Mouse (Mus musculus) layer of hippocampus, postnatal 25 days (tissue): ENCODE measurements around the gene Olfr1367. TPM values are rescaled to one million over a fixed set of nuclear protein-coding genes. Genes with fewer than 3 reads are reported as not detected.

ENCODE experiments used
- DNase-seq, 2 experiments: peaks; one replicate each; pipeline ENCODE4 v3.0.0; 2022; ENCODE audit warnings: mixed read lengths in 2 of 2, low spot score in 1 of 2; ENCODE audit errors: extremely low spot score in 1 of 2
- total RNA-seq, 2 experiments: library from RNA; stranded (reverse); gene quantifications; 2 replicates each; pipeline ENCODE4 v1.2.3; 2021

Gene Olfr1367
- total RNA-seq, result not detected

DNA sequence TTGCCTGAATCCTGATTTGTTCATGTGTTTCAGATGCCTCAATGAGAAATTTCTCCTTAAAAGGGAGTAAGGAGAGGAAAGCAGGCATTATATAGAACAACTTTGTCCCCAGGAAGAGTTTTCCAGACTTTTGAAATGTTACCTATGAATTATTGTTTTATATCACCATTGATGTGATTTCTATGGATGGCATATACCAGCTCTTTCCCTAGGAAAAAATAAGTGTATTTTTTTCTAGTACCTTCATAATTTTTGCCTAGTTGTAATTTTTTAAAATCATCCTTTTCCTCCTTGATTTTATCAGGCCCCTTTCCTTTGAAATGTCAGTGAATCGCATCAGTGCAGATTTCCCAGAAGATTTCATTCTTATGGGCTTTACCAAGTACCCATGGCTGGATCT, at the start of gene Olfr1367:
Gene Olfr1367, plus strand, starts transcription at position 301 of the 400 bp plus-strand sequence.
- no peak for DNase-seq

DNA sequence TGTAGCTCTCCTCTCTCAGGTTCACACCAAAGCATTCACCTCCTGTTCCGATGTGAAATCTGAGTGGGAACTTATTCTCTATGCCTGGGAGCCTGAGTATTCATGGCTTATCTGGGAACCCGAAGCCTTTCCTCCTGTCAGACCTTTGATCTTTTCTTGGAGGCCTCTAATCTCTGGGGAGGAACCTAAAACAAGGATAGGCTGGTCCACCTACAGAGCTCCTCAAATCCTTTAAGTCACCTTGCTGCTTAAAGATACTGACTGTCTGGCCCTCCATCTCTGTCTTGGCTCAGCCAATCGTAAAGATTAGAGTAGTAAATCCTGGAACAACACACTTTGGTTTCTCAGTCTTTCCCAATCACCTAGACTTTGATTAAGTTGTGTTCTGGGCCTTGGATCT, 48.2 kb upstream of the Olfr1367 start:
- DNase-seq, result no peak

DNA sequence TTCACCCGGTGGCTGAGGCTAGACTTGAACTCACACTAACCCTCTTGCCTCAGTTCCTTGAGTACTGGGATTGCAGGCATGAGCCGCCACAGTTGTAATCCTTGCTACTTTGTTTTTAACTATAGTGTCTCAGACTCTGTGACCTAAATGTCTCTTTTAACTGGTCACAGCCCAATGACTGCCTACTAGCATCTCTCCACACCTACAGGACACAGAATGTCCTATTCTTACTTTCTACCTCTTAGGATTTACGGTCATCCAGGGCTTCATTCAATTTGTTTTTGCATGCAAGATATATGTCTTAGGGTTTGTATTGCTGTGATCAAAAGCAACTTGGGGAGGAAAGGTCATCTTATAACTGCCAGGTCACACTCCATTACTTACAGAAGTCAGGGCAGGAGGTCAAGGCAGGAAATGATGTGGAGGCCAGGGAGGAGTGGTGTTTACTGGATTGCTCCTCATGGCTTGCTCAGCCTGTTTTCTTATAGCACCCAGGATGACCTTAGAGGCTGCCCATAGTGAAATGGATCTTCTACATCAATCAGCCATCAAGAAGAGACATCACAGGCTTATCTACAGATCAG, 42.1 kb upstream of the Olfr1367 start:
- DNase-seq, result no peak

DNA sequence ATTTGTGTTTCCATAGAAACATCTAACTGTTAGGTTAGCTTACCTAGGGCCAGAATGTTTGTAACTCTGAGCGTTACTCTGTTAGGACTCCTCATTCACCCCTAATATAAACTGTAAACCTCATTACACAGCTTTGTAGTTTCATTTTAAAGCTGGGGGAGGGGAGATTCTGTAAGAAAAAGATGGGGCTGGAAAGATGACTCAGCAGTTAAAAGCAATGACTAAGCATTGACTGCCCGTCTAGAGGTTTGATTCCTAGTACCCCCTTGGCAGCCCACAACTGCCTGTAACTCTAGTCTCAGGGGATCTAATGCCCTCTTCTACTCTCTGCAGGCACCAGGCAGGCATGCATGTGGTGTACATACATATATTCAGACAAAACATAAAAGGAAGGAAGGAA, 36.9 kb upstream of the Olfr1367 start:
- DNase-seq, result no peak

DNA sequence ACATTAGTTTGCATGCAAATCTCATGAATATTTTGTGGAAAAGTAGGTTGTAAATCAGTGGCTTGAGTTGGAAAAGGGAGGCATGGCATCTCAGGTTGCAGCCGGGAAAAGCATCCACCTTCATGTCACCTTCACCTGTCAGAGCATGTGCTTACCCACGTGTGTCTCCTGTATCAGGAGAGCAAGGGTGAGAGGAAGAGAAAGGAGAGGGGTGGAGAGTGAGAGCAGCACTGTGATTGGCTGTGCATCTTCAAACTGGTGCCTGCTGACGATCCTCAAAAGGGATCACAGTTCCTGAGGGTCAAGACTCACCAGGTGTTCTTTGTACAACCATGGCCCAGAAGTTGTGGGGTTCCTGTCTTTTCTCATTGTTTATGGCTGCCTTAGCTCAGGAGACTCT, 34.8 kb upstream of the Olfr1367 start, which contains the start of gene Gpx6:
Gene Gpx6, plus strand, starts transcription at position 200 of the 400 bp plus-strand sequence.
- no peak for DNase-seq

DNA sequence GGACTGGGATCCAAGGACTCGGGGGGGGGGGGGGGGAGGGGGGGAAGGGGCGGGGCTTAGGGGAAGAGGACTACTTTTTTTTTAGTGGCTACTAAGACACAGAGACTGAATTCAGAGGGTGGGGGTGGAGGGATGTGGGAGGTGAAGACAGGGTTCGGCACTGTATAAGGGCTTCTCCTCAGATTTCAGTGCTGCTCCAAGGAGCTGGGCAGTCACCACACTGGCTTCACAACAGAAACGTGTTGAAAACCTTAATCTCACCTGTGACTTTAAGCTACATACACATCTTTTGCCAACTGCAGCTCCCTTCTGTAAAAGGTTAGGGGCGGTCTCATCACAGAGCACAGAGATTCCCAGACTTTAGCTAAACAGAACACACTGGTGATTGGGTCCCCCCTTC, 33.9 kb upstream of the Olfr1367 start:
- no peak for DNase-seq

DNA sequence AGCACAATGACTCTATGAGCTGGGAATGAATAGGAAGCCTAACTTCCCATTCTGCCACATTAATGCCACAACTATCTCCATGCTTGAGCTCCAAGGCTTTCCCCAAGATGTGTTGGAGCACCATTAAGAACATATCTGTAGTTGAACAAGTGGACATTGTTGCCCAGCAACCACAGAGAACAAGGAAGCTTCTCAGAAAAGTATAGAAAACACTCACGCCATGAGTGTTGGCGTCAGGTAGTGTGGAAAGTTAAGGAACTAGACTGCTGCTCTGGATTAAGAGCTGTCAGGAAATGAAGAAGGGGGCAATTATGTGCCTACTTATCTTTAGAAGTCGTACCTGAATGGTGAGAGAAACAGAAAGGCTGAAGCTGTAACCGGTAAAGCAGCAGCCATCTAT, 32.8 kb upstream of the Olfr1367 start:
- no peak for DNase-seq

DNA sequence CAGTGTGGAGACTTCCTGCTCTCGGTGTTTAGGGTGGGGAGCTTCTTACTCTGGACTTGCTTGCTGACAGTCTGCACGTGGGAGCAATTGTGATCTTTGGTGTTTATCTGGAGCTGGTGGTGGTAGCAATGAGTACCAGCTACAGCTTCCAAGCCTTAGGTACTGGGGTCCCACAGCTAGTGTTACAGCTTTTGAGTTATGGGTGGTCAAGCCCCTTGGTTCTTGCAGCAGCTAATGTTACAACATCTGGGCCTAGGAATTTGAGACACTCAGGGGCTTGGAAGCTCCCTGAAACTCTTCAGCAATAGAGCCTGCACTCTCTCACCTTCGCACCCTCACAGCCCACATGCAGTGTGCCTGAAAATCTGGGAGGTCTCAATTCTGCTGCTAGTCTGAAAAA, 26.4 kb upstream of the Olfr1367 start:
- DNase-seq, result no peak

DNA sequence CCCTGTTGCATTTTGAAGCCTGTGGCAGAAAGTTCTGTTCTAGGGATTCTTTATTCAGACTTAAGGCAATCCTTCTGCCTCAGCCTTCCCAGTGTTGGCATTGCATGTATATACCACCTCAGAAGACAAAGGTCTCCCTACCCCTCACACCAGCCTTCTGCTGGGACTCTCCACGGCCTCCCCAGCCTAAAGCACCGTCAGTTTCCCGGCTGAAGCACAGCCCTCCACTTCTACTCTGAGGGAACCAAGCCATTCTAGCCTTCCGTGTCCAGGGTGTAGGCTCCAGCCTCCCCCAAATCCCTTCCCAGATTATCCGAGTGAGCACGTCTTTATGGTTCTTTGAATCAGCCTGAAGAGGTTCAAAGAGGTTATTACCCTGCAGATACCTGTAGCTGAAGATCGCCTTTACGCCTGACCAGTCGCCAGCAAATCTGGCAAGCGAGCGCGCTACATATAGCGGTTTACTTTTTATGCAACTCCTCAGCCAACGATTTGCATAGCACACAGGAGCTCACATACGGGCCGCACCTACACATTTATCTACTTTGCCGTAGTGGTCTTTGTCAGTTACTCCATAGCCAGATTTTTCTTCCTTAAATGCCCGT, 24.7 kb upstream of the Olfr1367 start:
- peak in 1 of 2 experiments; percentile 13 for DNase-seq

DNA sequence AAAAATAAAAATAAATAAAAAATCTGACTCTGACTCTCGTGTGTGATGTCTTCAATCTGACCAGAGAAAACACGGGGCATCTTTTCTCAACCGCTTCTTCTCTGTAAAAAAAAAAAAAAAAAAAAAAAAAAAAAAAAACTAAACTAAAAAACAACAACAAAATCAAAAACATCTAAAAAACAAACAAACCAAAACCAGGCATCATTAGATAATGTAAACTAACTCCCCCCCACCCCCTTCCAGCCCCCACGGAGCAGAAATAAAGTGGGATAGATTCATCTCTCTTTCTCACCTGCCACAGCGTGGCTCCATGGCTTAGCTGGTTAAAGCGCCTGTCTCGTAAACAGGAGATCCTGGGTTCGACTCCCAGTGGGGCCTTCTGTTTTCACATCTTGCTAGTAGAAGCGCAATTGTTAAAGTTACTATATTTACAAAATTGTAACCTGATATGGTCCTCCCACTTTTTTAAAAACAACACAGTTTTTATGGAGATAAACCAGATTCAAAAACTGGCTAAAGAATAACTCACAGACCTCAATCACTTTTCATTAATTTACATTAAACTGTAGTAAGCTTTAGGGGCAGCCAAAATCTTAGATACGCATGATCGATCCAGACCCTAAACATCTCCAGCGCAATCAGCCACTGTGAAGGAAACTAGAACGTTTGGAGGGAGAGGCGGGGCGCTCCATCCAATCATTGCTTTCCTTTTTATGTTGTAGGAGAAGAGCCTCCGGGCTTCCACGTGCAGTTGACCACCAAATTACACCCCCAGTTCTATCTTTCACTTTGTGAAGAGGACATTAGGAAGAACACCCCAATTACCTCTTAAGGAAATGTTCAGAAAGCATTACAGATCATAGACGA, 24.0 kb upstream of the Olfr1367 start:
- DNase-seq, result peak; percentile 54 to 79

DNA sequence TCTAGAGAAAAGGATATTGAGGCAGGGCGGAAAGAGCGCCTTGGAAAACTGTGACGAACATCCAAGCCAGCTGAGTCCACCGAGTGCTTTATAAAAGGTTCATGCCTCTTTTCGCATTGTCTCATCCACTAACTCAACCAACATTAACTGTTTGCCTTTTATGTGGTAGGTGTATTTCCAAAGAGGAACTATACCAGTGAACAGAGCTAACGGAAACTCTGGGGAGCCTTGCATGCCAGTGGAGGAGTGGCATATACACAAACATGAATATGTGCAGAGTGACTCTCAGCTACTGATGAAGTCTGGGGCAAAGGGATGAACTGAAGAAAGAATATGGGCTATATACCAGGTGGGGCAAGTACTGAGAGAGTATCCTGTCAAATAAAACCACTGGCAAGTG, 23.3 kb upstream of the Olfr1367 start:
- DNase-seq, result no peak

DNA sequence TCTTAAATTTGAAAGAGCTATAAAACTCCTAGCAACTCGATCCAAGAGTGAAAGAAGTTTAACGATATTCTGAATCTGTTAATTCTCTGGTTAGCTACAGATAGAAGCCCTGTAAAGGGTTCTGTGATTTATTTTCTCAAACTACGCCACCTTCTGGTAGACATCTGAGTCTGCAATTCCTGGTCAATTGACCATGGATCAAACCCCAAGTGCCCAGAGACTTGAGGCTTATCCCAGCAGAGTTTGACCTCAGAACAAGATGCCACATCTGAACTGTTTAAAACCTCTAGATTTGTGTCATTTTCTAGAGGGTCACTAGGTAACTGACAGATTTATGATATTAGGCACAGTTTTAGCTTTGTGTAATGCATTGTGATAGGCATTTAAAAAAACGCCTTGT, 20.5 kb upstream of the Olfr1367 start:
- no peak for DNase-seq

DNA sequence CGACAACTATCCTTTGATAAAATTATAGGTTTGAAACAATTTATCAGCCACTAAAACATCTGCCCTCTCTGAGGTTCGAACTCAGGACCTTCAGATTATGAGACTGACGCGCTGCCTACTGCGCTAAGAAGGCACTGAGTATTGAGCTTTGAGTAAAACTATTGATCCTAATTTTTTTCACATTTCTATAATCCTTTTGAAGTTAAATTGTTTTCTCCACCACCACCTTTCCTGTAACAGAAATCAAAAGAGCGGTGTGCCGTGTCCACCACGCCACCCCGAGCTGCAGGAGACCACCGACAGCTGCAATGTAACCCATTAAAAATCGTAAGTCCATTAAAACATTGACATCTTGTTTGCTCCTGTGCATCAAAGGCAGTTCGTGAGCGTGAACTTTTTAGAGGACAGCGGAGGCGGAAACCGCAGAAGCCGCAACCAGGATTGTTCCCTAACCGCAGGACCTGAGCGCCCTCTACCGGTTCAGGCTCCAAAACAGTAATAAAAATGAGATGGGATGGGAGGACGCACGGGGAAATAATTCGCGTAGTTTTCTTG, 20.0 kb upstream of the Olfr1367 start:
- DNase-seq, result peak; percentile 77 to 96

DNA sequence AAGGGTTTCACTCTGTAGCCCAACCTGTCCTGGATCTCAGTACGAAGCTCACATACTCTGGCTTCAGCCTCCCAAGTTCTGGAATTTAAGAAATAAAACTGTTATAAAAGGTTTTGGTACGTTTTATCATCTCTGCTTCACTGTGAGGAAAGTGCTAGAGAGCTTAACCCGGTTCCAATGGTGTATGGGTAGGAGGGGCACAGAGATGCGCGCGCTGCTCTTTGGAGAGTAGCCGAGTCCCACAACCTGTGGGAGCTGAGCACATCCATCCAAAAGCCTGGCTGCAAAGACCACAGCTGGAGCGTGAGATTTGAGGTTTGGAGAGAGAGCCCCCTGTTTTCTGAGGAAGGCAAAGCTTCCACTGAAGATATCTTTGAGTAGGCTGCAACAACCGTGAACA, 19.3 kb upstream of the Olfr1367 start:
- DNase-seq, result no peak

DNA sequence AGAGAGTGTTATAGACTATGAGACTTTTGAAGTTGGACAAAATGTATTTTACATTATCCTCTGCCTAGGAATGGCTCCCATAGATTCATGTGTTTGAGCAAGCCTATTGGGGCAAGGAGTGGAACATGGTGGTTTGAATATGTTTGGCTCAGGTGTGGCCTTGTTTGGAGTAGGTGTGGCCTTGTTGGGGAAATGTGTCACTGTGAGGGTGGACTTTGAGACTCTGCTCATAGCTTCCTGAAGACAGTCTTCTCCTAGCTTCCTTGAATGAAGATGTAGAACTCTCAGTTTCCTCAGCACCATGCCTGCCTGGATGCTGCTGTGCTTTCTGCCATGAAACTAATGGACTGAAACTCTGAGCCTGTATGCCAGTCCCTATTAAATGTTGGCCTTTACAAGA, 3.9 kb downstream of the Olfr1367 start:
- no peak for DNase-seq

DNA sequence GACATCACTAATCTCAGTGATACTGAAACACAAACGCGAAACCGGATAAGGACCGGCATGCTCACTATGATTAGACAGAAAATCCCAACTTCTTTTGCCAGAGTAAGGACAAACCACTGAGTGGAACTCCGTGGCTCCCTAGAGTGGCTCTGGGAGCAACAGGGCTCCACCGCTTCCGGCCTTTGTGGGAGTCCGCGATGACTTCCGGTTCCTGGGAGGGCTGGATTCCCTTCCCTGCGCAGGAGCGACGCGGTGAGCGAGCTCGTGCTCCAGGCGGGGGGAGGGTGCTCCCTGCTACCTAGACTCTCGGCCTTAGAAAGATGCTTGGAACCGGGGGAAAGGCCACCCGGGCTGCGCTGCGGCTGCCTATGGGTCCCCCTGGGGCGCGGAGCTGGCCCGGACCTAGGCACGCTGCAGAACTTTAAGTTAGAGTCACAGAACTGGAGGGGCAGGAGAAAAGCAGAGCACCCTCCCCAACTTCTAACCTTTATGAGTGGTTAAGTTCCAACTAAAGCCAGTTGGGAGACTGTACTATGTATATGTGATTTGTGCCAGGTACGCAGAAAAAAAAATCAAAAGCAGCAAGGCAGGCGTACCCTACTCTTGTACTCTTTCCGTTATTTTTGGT, 16.0 kb downstream of the Olfr1367 start, which contains the start of gene Zscan12:
Gene Zscan12, plus strand, starts transcription at position 200 of the 628 bp plus-strand sequence.
- DNase-seq, result peak; percentile 65 to 70

DNA sequence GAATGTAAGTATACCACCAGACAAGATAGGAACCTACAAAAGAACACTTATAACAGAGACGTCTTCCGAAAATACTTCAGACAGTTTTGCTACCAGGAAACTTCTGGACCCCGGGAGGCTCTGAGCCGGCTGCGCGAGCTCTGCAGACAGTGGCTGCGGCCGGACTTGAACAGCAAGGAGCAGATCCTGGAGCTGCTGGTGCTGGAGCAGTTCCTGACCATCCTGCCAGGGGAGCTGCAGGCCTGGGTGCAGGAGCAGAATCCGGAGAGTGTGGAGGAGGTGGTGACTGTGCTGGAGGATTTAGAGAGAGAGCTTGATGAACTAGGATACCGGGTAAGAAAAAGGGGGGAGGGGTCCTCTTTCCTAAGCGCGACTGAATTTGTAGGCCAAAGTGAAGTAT, 17.0 kb downstream of the Olfr1367 start:
- no peak for DNase-seq

DNA sequence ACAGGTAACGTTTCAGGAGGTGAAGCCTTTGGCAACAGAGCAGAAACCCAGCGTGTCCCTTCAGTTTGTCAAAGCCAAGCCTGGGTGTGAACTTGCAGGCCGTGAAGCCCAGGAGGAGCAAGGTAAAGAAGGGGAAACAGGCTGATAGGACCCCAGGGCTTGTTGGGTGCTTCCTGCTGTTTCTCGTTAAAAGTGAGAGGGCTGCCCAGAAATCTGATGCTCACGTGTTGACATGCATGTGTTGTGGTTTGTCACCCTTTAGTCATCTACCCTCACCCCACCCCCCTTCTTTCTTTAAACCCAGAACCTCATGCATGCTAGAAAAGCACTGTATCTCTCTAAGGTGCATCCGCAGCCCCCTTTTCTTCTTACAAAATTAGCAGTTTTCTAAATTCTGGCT, 19.9 kb downstream of the Olfr1367 start:
- no peak for DNase-seq

DNA sequence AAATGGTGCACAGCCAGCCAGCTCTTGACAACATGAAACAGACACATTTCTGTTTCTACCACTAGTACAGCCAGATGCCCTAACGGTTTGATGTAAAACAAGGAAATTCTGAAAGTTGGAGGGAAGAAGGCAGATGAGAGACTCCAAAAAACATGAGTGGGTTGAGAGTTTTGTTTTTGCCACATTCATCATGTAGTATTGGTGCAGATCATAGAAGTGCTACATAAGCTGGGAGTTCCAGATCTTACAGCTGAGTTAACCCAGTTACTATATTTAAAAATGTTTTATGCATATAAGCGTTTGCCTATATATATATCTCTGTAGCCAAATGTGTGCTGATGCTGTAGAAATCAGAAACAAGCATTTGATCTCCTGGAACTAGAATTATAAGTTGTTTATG, 26.0 kb downstream of the Olfr1367 start:
- no peak for DNase-seq

DNA sequence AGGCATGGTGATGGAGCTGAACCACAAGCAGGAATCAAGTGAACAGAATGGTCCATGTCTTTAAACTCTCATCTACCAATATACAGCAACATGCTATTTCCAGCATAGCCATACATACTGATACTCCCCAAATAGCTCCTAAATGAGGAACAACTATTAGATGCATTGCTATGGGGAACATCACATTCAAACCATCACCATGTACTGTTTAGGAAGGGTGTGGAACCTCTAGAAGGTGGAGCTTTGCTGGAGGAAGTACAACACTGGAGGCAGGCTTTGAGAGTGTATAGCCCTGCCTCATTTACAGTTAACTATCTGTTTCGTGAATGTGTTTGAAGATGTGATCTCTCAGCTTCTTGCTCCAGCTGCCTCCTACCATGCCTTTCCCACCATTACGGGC, 31.1 kb downstream of the Olfr1367 start:
- no peak for DNase-seq

DNA sequence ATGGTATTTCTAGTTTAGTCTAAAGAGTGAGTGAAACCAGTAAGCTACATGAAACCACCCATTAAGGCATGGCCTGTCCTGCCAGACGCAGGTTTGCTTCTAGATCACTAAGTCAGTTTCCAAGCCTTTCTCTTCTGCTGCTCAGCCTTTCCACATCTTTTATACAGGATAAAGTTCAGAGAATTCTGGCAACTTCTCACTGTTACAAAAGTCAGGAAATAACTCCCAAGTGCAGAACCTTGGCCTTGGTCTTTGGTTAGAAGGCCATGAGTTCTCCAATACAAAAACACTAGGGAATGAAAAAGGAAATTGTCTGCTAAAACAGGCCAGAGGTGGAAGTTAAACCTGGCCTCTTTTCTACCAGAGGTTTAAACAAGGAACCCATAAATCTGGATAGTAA, 48.5 kb downstream of the Olfr1367 start:
- no peak for DNase-seq
